15 mouse cellular contexts compared by ENCODE assay signal in genomic region chr11:53742353-53742752, GRCm38 (mm10). TPM values are rescaled to one million over a fixed set of nuclear protein-coding genes. Genes with fewer than 3 reads are reported as not detected.
DNase-seq lines count a peak whose midpoint lies in the region; ATAC-seq and TF ChIP-seq lines count a peak whose summit lies in the region.
"Had no signal": no experiment of that assay in that cellular context is flagged by ENCODE, and none has a peak within 500 bp of the region (broad histone marks: within the 10 kb centered on the region; RNA-seq: fewer than 3 reads in every experiment).

No protein-coding gene starts in this region.

- 14% methylated on average over 5 of the region's 5 CpGs for WGBS in heart, embryonic 12.5 days
- WGBS in midbrain, embryonic 14.5 days: 8% methylated on average over 5 of the region's 5 CpGs
- 4% methylated on average over 5 of the region's 5 CpGs for WGBS in midbrain, embryonic 11.5 days
- 40% methylated on average over 5 of the region's 5 CpGs for WGBS in intestine, postnatal 0 days
- 39% methylated on average over 5 of the region's 5 CpGs for WGBS in stomach, postnatal 0 days
- 30% methylated on average over 5 of the region's 5 CpGs for WGBS in hindbrain, embryonic 14.5 days

- DNase-seq in heart, adult 8-10 months (ENCODE audit: low spot score): peak; percentile 29
- peak; percentile 45 for DNase-seq in midbrain, embryonic 14.5 days
- DNase-seq in midbrain, embryonic 11.5 days (ENCODE audit: low spot score, missing footprints): no peak
- no peak for DNase-seq in stomach, postnatal 0 days (ENCODE audit: low spot score)
- no peak for DNase-seq in layer of hippocampus, adult 9-11 months
- no peak for DNase-seq in hindbrain, embryonic 14.5 days (ENCODE audit: low spot score)
- DNase-seq: right cerebral cortex, postnatal 14 days; thymus, adult 2 months had no signal

- H3K9me3 ChIP-seq in heart, embryonic 12.5 days (replicated peaks): no peaks in the 10 kb centered on the region
- H3K9me3 ChIP-seq in midbrain, embryonic 14.5 days (ENCODE audit: control insufficient read depth, low read length): no peaks in the 10 kb centered on the region
- H3K9me3 ChIP-seq in midbrain, embryonic 11.5 days (ENCODE audit: control insufficient read depth, low read length): no peaks in the 10 kb centered on the region
- no peaks in the 10 kb centered on the region for H3K9me3 ChIP-seq in intestine, postnatal 0 days (ENCODE audit: control insufficient read depth)
- no peaks in the 10 kb centered on the region for H3K9me3 ChIP-seq in stomach, postnatal 0 days (ENCODE audit: control insufficient read depth, low read length)
- H3K9me3 ChIP-seq in hindbrain, embryonic 14.5 days (ENCODE audit: control insufficient read depth, low read length): no peaks in the 10 kb centered on the region
- H3K9me3 ChIP-seq: embryonic facial prominence, embryonic 13.5 days; forebrain, embryonic 15.5 days; heart, embryonic 13.5 days had no signal

- no peak for ATAC-seq in heart, embryonic 12.5 days (ENCODE audit: insufficient number of reproducible peaks, low FRiP score)
- ATAC-seq in midbrain, embryonic 14.5 days (ENCODE audit: low FRiP score, low TSS enrichment): no peak
- no peak for ATAC-seq in midbrain, embryonic 11.5 days (ENCODE audit: low FRiP score)
- no peak for ATAC-seq in intestine, postnatal 0 days
- no peak for ATAC-seq in stomach, postnatal 0 days (ENCODE audit: low FRiP score, low TSS enrichment)
- no peak for ATAC-seq in hindbrain, embryonic 14.5 days (ENCODE audit: low FRiP score)
- ATAC-seq: forebrain, embryonic 15.5 days had no signal

- TF ChIP-seq CTCF in intestine, postnatal 0 days (IDR thresholded peaks at IDR 0.05; ENCODE audit: low read depth): peak; percentile 52
- peak; percentile 51 for TF ChIP-seq CTCF in stomach, postnatal 0 days (IDR thresholded peaks at IDR 0.05; ENCODE audit: low read depth)

- H3K4me2 ChIP-seq in heart, embryonic 12.5 days: no peak overlapping the region
- no peak overlapping the region for H3K4me2 ChIP-seq in midbrain, embryonic 14.5 days (ENCODE audit: low read length)
- H3K4me2 ChIP-seq in midbrain, embryonic 11.5 days: no peak overlapping the region
- no peak overlapping the region for H3K4me2 ChIP-seq in intestine, postnatal 0 days (replicated peaks; ENCODE audit: low read depth)
- no peak overlapping the region for H3K4me2 ChIP-seq in stomach, postnatal 0 days (replicated peaks; ENCODE audit: low read depth)
- H3K4me2 ChIP-seq in hindbrain, embryonic 14.5 days (replicated peaks): no peak overlapping the region
- H3K4me2 ChIP-seq: embryonic facial prominence, embryonic 13.5 days; forebrain, embryonic 15.5 days; heart, embryonic 13.5 days had no signal

- no peak overlapping the region for H3K4me3 ChIP-seq in heart, embryonic 12.5 days
- H3K4me3 ChIP-seq in midbrain, embryonic 14.5 days (replicated peaks; ENCODE audit: low read depth, low read length): no peak overlapping the region
- no peak overlapping the region for H3K4me3 ChIP-seq in midbrain, embryonic 11.5 days (ENCODE audit: low read depth, low read length)
- H3K4me3 ChIP-seq in intestine, postnatal 0 days (ENCODE audit: low read depth, low read length): no peak overlapping the region
- H3K4me3 ChIP-seq in stomach, postnatal 0 days (ENCODE audit: low read depth, low read length): no peak overlapping the region
- no peak overlapping the region for H3K4me3 ChIP-seq in hindbrain, embryonic 14.5 days (replicated peaks; ENCODE audit: low read length)
- H3K4me3 ChIP-seq: embryonic facial prominence, embryonic 13.5 days; forebrain, embryonic 15.5 days; heart, embryonic 13.5 days had no signal

- H3K4me1 ChIP-seq in heart, embryonic 12.5 days (replicated peaks): no peaks in the 10 kb centered on the region
- H3K4me1 ChIP-seq in midbrain, embryonic 14.5 days (ENCODE audit: control insufficient read depth, insufficient read depth, low read length): no peaks in the 10 kb centered on the region
- peaks cover 5% of the 10 kb centered on the region for H3K4me1 ChIP-seq in midbrain, embryonic 11.5 days (ENCODE audit: control insufficient read depth, insufficient read depth, low read length)
- H3K4me1 ChIP-seq in intestine, postnatal 0 days (replicated peaks; ENCODE audit: control insufficient read depth, insufficient read depth, low read length): no peaks in the 10 kb centered on the region
- H3K4me1 ChIP-seq in stomach, postnatal 0 days (replicated peaks; ENCODE audit: control insufficient read depth, insufficient read depth): no peaks in the 10 kb centered on the region
- no peaks in the 10 kb centered on the region for H3K4me1 ChIP-seq in hindbrain, embryonic 14.5 days (replicated peaks; ENCODE audit: control insufficient read depth, insufficient read depth, low read length)
- H3K4me1 ChIP-seq: embryonic facial prominence, embryonic 13.5 days; forebrain, embryonic 15.5 days had no signal

- no peak overlapping the region for H3K9ac ChIP-seq in heart, embryonic 12.5 days
- H3K9ac ChIP-seq in midbrain, embryonic 14.5 days (replicated peaks; ENCODE audit: low read length): no peak overlapping the region
- H3K9ac ChIP-seq in midbrain, embryonic 11.5 days (ENCODE audit: low read length): no peak overlapping the region
- no peak overlapping the region for H3K9ac ChIP-seq in intestine, postnatal 0 days (ENCODE audit: low read depth, low read length)
- no peak overlapping the region for H3K9ac ChIP-seq in stomach, postnatal 0 days (ENCODE audit: low read length)
- no peak overlapping the region for H3K9ac ChIP-seq in hindbrain, embryonic 14.5 days
- H3K9ac ChIP-seq: embryonic facial prominence, embryonic 13.5 days; forebrain, embryonic 15.5 days; heart, embryonic 13.5 days had no signal

- H3K36me3 ChIP-seq in heart, embryonic 12.5 days: no peaks in the 10 kb centered on the region
- H3K36me3 ChIP-seq in midbrain, embryonic 14.5 days (ENCODE audit: control insufficient read depth, insufficient read depth, low read length): no peaks in the 10 kb centered on the region
- no peaks in the 10 kb centered on the region for H3K36me3 ChIP-seq in midbrain, embryonic 11.5 days (ENCODE audit: control insufficient read depth, insufficient read depth, low read length)
- H3K36me3 ChIP-seq in intestine, postnatal 0 days (ENCODE audit: control insufficient read depth, insufficient read depth): no peaks in the 10 kb centered on the region
- H3K36me3 ChIP-seq in stomach, postnatal 0 days (ENCODE audit: control insufficient read depth, insufficient read depth, low read length): no peaks in the 10 kb centered on the region
- no peaks in the 10 kb centered on the region for H3K36me3 ChIP-seq in hindbrain, embryonic 14.5 days (replicated peaks; ENCODE audit: control insufficient read depth, insufficient read depth)
- H3K36me3 ChIP-seq: embryonic facial prominence, embryonic 13.5 days; forebrain, embryonic 15.5 days; heart, embryonic 13.5 days had no signal

- no peak overlapping the region for H3K27ac ChIP-seq in heart, embryonic 12.5 days (ENCODE audit: poor library complexity, severe bottlenecking)
- H3K27ac ChIP-seq in midbrain, embryonic 14.5 days (replicated peaks; ENCODE audit: low read depth, low read length): no peak overlapping the region
- no peak overlapping the region for H3K27ac ChIP-seq in midbrain, embryonic 11.5 days (ENCODE audit: low read depth, low read length)
- H3K27ac ChIP-seq in intestine, postnatal 0 days (ENCODE audit: low read depth, low read length): no peak overlapping the region
- H3K27ac ChIP-seq in stomach, postnatal 0 days (replicated peaks): no peak overlapping the region
- H3K27ac ChIP-seq in hindbrain, embryonic 14.5 days: no peak overlapping the region
- H3K27ac ChIP-seq: embryonic facial prominence, embryonic 13.5 days; forebrain, embryonic 15.5 days; heart, embryonic 13.5 days had no signal

- TF ChIP-seq EP300 in stomach, postnatal 0 days (optimal IDR thresholded peaks at IDR 0.05): no peak

- no peaks in the 10 kb centered on the region for H3K27me3 ChIP-seq in heart, embryonic 12.5 days (replicated peaks)
- H3K27me3 ChIP-seq in midbrain, embryonic 14.5 days (ENCODE audit: control insufficient read depth, insufficient read depth, low read length): no peaks in the 10 kb centered on the region
- no peaks in the 10 kb centered on the region for H3K27me3 ChIP-seq in midbrain, embryonic 11.5 days (ENCODE audit: control insufficient read depth, insufficient read depth, low read length)
- no peaks in the 10 kb centered on the region for H3K27me3 ChIP-seq in intestine, postnatal 0 days (replicated peaks; ENCODE audit: control insufficient read depth, insufficient read depth, low read length)
- H3K27me3 ChIP-seq in stomach, postnatal 0 days (ENCODE audit: control insufficient read depth, insufficient read depth, low read length): no peaks in the 10 kb centered on the region
- H3K27me3 ChIP-seq in hindbrain, embryonic 14.5 days (ENCODE audit: control insufficient read depth, insufficient read depth, low read length): no peaks in the 10 kb centered on the region
- H3K27me3 ChIP-seq: embryonic facial prominence, embryonic 13.5 days; heart, embryonic 13.5 days had no signal

RNA-seq across cellular contexts. Expression of gene Il5, which starts 21.8 kb away (rescaled TPM):
- under 1 TPM in 1 of 4 experiments, not detected in 3; 0.16 TPM for total RNA-seq in heart, adult 8-10 months (2022)
- not detected in 2 replicates for polyA plus RNA-seq in heart, embryonic 12.5 days (2016; fragmentation: Nextera tagmentation; extraction: Ambion mirVana)
- not detected in 2 replicates for polyA plus RNA-seq in midbrain, embryonic 14.5 days (2014; fragmentation: Nextera tagmentation; extraction: Ambion mirVana)
- polyA plus RNA-seq in midbrain, embryonic 11.5 days (2014; fragmentation: Nextera tagmentation; extraction: Ambion mirVana): not detected in 2 replicates
- polyA plus RNA-seq in intestine, postnatal 0 days (2015; fragmentation: Nextera tagmentation; extraction: Ambion mirVana): not detected in 2 replicates
- not detected in 2 replicates for polyA plus RNA-seq in stomach, postnatal 0 days (2015; fragmentation: Nextera tagmentation; extraction: Ambion mirVana)
- not detected in 2 replicates for polyA plus RNA-seq in hindbrain, embryonic 14.5 days (2014; fragmentation: Nextera tagmentation; extraction: Ambion mirVana)
- total RNA-seq: left cerebral cortex, postnatal 36 days had no signal
- polyA plus RNA-seq: embryonic facial prominence, embryonic 13.5 days; forebrain, embryonic 15.5 days; heart, embryonic 13.5 days; neural tube, embryonic 11.5 days had no signal

RNA-seq across cellular contexts. Expression of gene Irf1, which starts 27.5 kb away (rescaled TPM):
- total RNA-seq in heart, adult 8-10 months (2022): 10 to 100 TPM; 15.7 to 20.1 (median 17.2) TPM
- polyA plus RNA-seq in heart, embryonic 12.5 days (2016; fragmentation: Nextera tagmentation; extraction: Ambion mirVana): 9.8 and 11.3 TPM in 2 replicates
- 1.3 and 3.5 TPM in 2 replicates for polyA plus RNA-seq in midbrain, embryonic 14.5 days (2014; fragmentation: Nextera tagmentation; extraction: Ambion mirVana)
- 2.8 and 3.7 TPM in 2 replicates for polyA plus RNA-seq in midbrain, embryonic 11.5 days (2014; fragmentation: Nextera tagmentation; extraction: Ambion mirVana)
- polyA plus RNA-seq in intestine, postnatal 0 days (2015; fragmentation: Nextera tagmentation; extraction: Ambion mirVana): 64.3 and 76.1 TPM in 2 replicates
- polyA plus RNA-seq in stomach, postnatal 0 days (2015; fragmentation: Nextera tagmentation; extraction: Ambion mirVana): 18.7 and 25.7 TPM in 2 replicates
- 2.7 and 3.1 TPM in 2 replicates for polyA plus RNA-seq in hindbrain, embryonic 14.5 days (2014; fragmentation: Nextera tagmentation; extraction: Ambion mirVana)

RNA-seq across cellular contexts. Expression of gene Gm17334, which starts 30.6 kb away (rescaled TPM):
- under 1 TPM; 0.40 to 0.60 (median 0.45) TPM for total RNA-seq in heart, adult 8-10 months (2022)
- polyA plus RNA-seq in heart, embryonic 12.5 days (2016; fragmentation: Nextera tagmentation; extraction: Ambion mirVana): 0.22 TPM in 1 of 2 replicates, not detected in the other
- polyA plus RNA-seq in midbrain, embryonic 14.5 days (2014; fragmentation: Nextera tagmentation; extraction: Ambion mirVana): 0.24 TPM in 1 of 2 replicates, not detected in the other
- polyA plus RNA-seq in midbrain, embryonic 11.5 days (2014; fragmentation: Nextera tagmentation; extraction: Ambion mirVana): not detected in 2 replicates
- polyA plus RNA-seq in intestine, postnatal 0 days (2015; fragmentation: Nextera tagmentation; extraction: Ambion mirVana): 0.17 and 0.67 TPM in 2 replicates
- polyA plus RNA-seq in stomach, postnatal 0 days (2015; fragmentation: Nextera tagmentation; extraction: Ambion mirVana): 0.17 TPM in 1 of 2 replicates, not detected in the other
- not detected in 2 replicates for polyA plus RNA-seq in hindbrain, embryonic 14.5 days (2014; fragmentation: Nextera tagmentation; extraction: Ambion mirVana)
- polyA plus RNA-seq: embryonic facial prominence, embryonic 13.5 days; forebrain, embryonic 15.5 days; neural tube, embryonic 11.5 days had no signal

RNA-seq across cellular contexts. Expression of gene Rad50, which starts 35.2 kb away (rescaled TPM):
- total RNA-seq in heart, adult 8-10 months (2022): 1 to 10 TPM; 6.4 to 9.5 (median 7.3) TPM
- 24.0 and 25.6 TPM in 2 replicates for polyA plus RNA-seq in heart, embryonic 12.5 days (2016; fragmentation: Nextera tagmentation; extraction: Ambion mirVana)
- 9.1 and 11.2 TPM in 2 replicates for polyA plus RNA-seq in midbrain, embryonic 14.5 days (2014; fragmentation: Nextera tagmentation; extraction: Ambion mirVana)
- 20.7 and 21.7 TPM in 2 replicates for polyA plus RNA-seq in midbrain, embryonic 11.5 days (2014; fragmentation: Nextera tagmentation; extraction: Ambion mirVana)
- polyA plus RNA-seq in intestine, postnatal 0 days (2015; fragmentation: Nextera tagmentation; extraction: Ambion mirVana): 15.6 and 19.3 TPM in 2 replicates
- 12.4 and 15.7 TPM in 2 replicates for polyA plus RNA-seq in stomach, postnatal 0 days (2015; fragmentation: Nextera tagmentation; extraction: Ambion mirVana)
- polyA plus RNA-seq in hindbrain, embryonic 14.5 days (2014; fragmentation: Nextera tagmentation; extraction: Ambion mirVana): 10.7 and 10.8 TPM in 2 replicates

Comparison
In these comparisons a context has a peak if more than half of its experiments do, and no peak if none do; other contexts are left out.
1. DNase-seq: peak in heart, adult 8-10 months (single experiment) and midbrain, embryonic 14.5 days (single experiment); none in midbrain, embryonic 11.5 days (single experiment), stomach, postnatal 0 days (single experiment), layer of hippocampus, adult 9-11 months (single experiment) and hindbrain, embryonic 14.5 days (single experiment).